Mouse (Mus musculus) embryonic stem cell, embryonic (primary cell): Measurements from ENCODE around the gene Taok1.

ENCODE experiments used
- CTCF ChIA-PET, 4 experiments: fragments of 300-600 bp in 2 of 4; fragments of 350-600 bp in 2 of 4; sonication (Branson Sonifier 250); formaldehyde crosslinking; loops; one replicate each; lab custom pipeline; 2022; ENCODE audit warnings: inconsistent platforms in 2 of 4; lab: Charles Lee
- POLR2A ChIA-PET, 4 experiments: fragments of 300-600 bp in 2 of 4; fragments of 350-600 bp in 2 of 4; sonication (Branson Sonifier 250); formaldehyde crosslinking; loops; one replicate each; lab custom pipeline; 2022; ENCODE audit warnings: antibody characterized with exemption in 4 of 4, inconsistent platforms in 1 of 4; lab: Charles Lee

Gene Taok1

DNA sequence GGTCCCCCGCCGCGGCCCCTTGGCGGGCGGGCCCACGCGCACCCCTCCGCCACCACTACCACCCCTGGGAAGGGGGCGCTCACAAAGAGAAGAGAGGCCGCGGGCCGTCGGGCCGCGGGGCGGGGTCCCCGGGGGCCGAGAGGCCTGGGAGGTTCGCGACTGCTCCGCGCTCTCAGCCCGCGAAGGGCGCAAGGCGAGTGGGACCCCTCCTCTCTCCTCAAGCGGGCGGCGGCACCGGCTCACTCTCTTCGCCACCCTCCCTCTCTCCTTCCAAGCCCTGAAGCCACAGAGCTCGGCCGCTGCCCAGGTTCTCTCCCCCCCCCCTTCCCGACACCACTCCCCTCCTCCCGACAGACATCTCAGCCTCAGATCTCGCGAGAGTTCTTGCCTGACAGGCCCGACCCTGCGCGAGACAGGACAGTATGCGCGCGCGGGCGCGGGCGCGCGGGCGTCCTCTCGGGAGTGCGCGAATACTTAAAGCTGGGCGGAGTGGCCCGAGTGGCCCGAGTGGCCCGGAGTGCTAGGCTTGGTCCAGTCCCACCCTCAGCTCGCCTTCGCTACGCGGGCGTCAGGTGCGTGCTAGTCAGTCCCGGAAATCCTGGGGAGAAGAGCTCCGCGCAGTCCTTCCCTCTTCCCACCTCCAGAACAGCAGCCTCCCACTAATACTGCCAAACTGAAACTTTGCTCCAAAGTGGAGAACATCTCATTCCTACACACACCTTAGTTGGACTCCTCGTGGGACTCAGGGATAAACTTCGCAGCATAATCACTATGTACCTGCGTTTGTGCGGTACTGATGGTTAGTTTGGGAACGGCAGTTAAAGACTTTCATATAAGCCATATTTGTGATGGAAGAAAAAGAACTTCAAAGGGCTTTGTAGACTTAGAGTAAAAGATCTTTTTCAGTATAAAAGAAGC, at the start of gene Taok1:
Gene Taok1, minus strand, starts transcription at position 278 of the 918 bp plus-strand sequence.
- ChIA-PET POLR2A (interaction anchor here (0.5 to 3.5 kb wide), 92 partner anchors 8 to 640 kb away, joined by 3 to 31 read pairs (median 4); partner anchors contain the start of genes Abhd15 (in 2 of the 4), Ankrd13b (in 2 of the 4), Git1 (in 1 of the 4) and Gm10392 (in 1 of the 4)), CTCF (interaction anchor here (0.5 to 1.6 kb wide), 10 partner anchors 13 to 475 kb away, joined by 3 to 5 read pairs (median 3); partner anchors contain the start of gene Trp53i13 (in 1 of the 4))

DNA sequence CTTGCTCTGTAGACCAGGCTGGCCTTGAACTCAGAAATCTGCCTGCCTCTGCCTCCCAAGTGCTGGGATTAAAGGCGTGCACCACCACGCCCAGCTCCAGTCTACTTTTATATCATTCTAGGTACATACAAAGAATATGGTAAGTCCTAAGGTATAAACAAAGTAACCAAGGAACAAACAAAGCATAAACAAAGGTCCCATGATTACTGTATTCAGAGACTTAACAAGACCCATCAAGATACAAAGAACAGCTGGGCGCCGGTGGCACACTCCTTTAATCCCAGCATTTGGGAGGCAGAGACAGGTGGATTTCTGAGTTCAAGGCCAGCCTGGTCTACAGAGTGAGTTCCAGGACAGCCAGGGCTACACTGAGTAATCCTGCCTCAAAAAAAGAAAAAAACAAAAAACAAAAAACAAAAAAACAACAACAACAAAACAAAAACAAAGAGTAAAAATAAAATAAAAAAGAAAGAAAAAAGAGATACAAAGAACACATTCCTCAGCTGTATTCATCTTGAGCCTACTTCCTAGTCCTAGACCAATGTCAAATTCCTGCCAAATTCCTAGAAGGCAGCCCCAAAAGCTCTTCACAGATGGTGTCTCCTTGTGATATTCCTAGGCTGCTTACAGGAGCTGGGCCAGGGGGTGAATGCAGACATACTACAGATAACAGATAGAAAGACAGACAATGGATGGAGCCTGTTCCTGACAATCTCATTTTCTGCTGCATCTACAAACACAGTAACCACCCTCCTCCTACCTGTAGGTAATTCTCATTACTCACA, 46.0 kb upstream of the Taok1 start:
- POLR2A ChIA-PET: interaction anchor here (0.7 to 5.7 kb wide), 27 partner anchors 10 to 890 kb away, joined by 3 to 36 read pairs (median 5); partner anchors contain the start of genes Nufip2 (in 3 of the 4), Pipox (in 1 of the 4) and Taok1 (in 1 of the 4)
- CTCF ChIA-PET: interaction anchor here (0.6 to 1.5 kb wide), 9 partner anchors 10 to 34 kb away, joined by 3 to 9 read pairs (median 4); no protein-coding TSS in a partner anchor

DNA sequence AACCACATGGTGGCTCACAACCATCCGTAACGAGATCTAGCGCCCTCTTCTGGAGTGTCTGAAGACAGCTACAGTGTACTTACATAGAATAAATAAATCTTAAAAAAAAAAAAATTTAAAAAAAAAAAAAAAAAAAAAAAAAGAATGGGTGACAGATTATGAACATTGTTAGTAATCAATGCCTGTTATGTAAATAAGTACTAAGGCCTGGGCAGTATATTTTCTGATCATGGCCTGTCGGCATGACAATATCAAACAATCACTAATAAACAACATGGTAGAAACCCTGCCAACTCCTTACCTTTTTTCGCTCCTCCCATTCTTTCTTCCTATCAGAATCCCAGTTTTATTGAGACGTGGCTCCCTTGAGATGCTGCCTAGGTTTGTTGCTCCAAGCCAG, 44.9 kb upstream of the Taok1 start:
- ChIA-PET POLR2A (interaction anchor here (0.6 to 5.7 kb wide), 10 partner anchors 9 to 332 kb away, joined by 3 to 36 read pairs (median 4); partner anchors contain the start of gene Nufip2 (in 2 of the 4)), CTCF (interaction anchor here (0.6 to 0.7 kb wide), 8 partner anchors 11 to 506 kb away, joined by 3 to 7 read pairs (median 4); no protein-coding TSS in a partner anchor)

DNA sequence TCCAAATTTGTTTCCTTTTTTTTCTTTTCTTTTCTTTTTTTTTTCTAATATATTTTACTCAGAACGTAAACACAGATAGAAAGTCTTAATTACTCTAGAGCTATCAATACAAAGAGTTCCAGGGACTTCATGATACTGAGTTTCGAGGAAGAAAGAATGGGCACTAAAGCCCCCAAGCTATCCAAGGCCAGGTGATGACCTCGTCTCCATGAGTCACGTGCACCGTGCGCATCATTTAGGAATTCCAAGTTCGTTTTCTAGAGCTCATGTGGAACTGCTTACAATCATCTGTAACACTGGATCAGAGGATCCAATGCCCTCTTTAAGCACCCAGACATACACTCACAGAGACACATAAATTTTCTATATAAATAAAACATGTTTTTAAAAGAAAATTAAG, 41.3 kb upstream of the Taok1 start:
- POLR2A ChIA-PET: interaction anchor here in 2 of 4 experiments (0.8 to 1.4 kb wide), 6 partner anchors 14 to 245 kb away, joined by 3 to 5 read pairs (median 4); partner anchors contain the start of gene Pipox (in 1 of the 2)
- CTCF ChIA-PET: interaction anchor here in 1 of 4 experiments (0.6 to 1.1 kb wide), 2 partner anchors 15 to 25 kb away, joined by 3 to 5 read pairs; no protein-coding TSS in a partner anchor

DNA sequence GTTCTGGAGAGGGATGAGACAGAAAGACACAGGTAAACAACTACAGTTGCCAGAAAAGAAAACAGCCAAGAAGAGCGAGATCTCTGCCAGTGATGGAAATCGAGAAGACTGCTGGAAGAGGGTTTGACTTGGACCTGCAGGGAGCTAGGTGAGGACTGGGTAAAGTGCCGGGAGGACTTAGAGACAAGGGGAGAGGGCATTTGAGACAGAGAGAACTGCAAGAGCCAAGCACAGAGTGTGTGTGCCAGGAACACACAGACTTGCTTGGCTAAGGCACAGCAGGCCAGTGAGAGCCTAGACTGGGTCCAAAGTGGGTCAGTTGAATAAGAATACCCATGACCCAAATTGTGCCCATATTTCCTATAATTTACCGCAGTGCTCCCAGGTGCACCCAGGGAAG, 37.9 kb upstream of the Taok1 start:
- ChIA-PET POLR2A (interaction anchor here in 1 of 4 experiments (0.8 to 1.5 kb wide), 3 partner anchors 20 to 126 kb away, joined by 3 to 4 read pairs (median 3); no protein-coding TSS in a partner anchor), CTCF (no interaction called here)

DNA sequence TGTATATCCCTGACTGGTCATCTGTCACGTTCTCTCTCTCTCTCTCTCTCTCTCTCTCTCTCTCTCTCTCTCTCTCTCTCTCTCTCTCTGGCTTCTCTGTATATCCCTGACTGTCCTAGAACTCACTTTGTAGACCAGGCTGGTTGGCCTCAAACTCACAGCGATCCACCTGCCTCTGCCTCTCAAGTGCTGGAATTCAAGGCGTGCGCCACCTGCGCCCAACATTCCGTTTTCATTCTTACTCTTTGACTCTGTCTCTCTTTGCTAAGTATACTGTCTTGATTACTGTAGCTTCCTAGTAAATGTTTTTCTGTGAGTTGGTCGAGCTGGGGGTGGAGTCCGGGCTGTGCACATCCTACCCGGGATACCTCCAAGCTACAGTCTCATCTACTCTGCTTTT, 33.8 kb upstream of the Taok1 start:
- POLR2A ChIA-PET: interaction anchor here in 3 of 4 experiments (0.7 to 1.9 kb wide), 7 partner anchors 10 to 33 kb away, joined by 3 to 5 read pairs (median 3); partner anchors contain the start of gene Taok1 (in 1 of the 3)
- CTCF ChIA-PET: interaction anchor here in 3 of 4 experiments (0.6 to 1.1 kb wide), 7 partner anchors 9 to 174 kb away, joined by 3 to 4 read pairs (median 4); no protein-coding TSS in a partner anchor

DNA sequence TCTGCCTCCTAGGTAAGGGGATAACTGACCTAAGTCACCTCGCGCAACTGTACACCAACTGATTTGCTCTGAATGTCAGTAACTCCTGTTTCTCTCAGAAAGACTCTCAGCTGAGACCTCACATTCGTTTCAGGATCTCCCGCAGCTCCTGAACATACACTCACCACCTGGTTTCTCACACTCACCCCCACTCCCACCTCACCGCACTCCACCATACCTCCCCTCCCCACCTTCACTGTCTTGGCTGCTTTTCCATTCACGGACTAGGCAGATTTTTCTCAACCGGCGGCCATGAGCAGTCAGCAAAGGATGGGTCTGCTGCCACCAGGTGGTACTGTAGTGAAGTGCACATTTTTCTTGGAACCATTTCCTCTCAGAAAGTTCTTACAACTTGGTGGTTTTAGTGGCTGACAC, 22.6 kb upstream of the Taok1 start:
- CTCF ChIA-PET: interaction anchor here (0.6 to 1.8 kb wide), 27 partner anchors 8 to 1051 kb away, joined by 3 to 9 read pairs (median 4); partner anchors contain the start of genes Ankrd13b (in 1 of the 4) and Git1 (in 1 of the 4)
- POLR2A ChIA-PET: interaction anchor here in 2 of 4 experiments (0.6 to 1.8 kb wide), 8 partner anchors 54 to 178 kb away, joined by 3 to 4 read pairs (median 3); partner anchors contain the start of gene Nufip2 (in 1 of the 2)

DNA sequence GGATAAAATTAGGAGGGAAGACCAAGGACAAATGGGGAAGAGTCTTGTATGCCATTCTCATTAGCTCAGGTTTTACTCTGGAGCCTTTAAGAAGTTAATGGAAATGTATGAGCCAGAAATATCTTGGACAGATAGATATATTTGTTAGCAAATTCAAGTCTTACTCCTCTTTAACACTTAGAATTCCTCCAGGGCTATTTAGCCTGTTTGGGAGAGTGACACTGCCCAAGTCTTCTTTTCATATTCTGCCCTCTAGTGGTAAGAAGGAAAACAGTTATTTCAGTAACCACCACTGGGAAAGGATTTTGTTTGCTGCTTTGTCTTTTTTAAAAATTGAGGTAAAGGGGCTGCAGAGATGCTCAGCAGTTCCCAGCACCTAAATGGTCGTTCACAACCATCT, 21.9 kb upstream of the Taok1 start:
- ChIA-PET POLR2A (interaction anchor here in 3 of 4 experiments (0.6 to 2.8 kb wide), 21 partner anchors 14 to 1868 kb away, joined by 3 to 10 read pairs (median 4); partner anchors contain the start of gene Taok1 (in 2 of the 3)), CTCF (interaction anchor here (0.6 to 1.8 kb wide), 40 partner anchors 8 to 497 kb away, joined by 3 to 9 read pairs (median 4); partner anchors contain the start of genes Ankrd13b (in 1 of the 4), Git1 (in 1 of the 4) and Taok1 (in 1 of the 4))

DNA sequence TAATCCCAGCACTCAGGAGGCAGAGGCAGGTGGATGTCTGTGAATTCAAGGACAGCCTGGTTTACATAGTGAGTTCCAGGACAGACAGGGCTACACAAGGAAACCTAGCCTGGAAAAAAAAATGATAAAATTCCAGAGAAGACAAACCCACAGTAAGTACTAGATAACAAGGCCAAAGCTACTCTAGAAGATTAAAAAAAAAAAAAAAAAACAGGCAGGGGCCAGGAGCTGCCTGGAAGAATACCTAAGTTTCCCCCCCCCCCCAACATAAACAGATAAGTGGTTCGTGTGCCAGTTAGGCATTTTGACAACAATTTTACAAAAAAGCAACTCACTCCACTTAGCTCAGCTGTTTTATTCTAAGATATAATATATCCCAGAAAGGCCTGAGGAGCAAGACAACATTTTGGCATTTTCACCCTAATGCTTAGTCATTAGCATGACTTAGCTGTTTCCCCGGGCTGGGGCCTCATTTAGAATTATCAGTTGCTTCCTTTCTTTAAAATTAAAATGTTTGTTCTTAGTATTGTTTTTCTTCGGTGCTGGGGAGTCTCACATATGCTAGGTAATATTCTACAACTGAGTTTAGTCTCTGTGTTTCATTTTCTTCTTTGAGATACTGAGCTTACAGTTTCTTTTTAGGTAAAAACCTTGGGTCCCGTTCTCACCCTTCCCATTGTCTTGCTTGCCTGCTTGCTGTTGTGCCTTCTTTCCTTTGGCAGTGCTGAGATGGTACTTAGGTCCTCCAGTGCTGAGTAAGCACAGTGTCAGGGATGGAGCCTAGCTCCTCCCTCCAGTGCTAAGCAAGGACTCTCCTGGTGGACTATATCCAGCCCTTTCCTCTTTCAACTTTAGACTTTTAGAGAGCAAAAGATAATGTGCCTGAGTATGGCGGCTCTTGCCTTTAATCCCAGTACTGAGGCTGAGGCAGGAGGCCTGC, 19.3 kb upstream of the Taok1 start:
- ChIA-PET POLR2A (interaction anchor here in 3 of 4 experiments (0.6 to 3.6 kb wide), 13 partner anchors 11 to 155 kb away, joined by 3 to 31 read pairs (median 6); partner anchors contain the start of genes Taok1 (in 2 of the 3) and Nufip2 (in 1 of the 3)), CTCF (interaction anchor here in 3 of 4 experiments (0.6 to 1.4 kb wide), 5 partner anchors 119 to 267 kb away, joined by 3 read pairs; partner anchors contain the start of gene Pipox (in 1 of the 3))

DNA sequence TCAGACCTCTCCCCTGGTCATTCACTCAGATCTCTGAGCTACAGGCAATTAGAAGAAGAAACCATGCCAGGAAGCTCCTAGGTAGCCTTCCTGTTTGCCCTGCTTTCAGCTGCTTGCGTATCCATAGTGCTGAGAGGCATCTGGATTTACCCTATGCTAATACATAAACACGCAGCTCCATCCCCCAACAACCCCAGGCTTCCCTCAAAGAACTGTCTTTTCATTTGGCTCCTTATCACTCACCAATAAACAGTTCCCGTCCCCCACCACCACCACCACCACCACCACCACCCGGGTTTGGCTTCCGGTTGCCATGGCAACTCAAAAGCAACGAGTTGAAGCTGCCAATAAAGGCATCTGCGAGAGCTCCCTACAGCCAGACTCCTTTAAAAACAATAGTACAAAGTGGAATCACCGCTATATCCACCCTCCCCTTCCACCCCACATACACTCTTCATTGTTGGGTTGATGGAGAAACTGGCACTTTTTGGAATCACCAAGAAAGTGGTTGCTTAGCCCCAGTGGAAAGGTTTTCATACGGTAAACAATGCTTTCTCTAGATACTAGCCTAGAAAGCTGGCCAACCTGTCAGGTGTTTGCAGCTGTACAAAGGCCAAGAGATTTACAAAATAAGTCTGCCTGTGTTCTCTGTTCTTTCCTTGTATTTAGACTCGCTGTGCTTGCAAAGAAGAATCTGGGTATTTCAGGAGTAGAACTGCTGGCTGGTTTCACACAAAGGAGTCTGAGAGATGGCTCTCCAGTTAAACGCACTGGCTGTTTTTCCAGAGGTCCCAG, 17.6 kb upstream of the Taok1 start:
- POLR2A ChIA-PET: interaction anchor here (0.5 to 3.6 kb wide), 45 partner anchors 9 to 1160 kb away, joined by 3 to 31 read pairs (median 4); partner anchors contain the start of genes Taok1 (in 4 of the 4), Gm10392 (in 2 of the 4), Nufip2 (in 2 of the 4) and Git1 (in 1 of the 4)
- CTCF ChIA-PET: interaction anchor here (0.6 to 2.0 kb wide), 19 partner anchors 15 to 979 kb away, joined by 3 to 15 read pairs (median 4); partner anchors contain the start of genes Git1 (in 1 of the 4), Gosr1 (in 1 of the 4) and Taok1 (in 1 of the 4)

DNA sequence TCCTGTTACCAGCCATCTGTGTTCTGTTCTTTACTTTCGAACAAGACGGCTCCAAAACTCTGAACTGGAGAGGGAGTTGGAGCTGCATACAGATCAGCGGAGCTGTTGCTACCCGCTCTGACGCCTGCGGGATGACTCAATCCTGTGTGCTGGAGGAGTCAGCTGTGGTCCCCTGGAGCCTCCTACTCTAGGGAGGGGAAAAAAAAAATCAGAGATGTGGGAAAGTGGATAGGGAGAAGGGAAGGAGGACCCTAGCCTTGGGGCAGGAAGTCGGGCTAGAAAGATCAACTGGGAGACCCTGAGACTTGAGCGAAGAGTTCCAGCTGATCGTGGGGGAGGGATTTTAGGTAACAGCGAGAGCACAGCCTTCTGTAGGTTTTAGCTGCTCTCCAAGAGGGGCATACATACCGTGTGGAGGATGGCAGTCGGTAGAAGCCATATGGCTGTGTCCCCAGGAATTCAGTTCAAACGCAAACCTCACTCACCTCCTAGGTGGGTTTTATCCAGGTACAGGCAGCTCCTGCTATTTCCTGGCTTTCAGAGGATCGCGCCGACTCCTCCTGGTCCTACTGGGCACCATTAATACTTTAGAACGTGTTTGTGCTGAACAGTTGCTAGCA, 16.9 kb upstream of the Taok1 start:
- POLR2A ChIA-PET: interaction anchor here (0.6 to 3.6 kb wide), 41 partner anchors 8 to 1159 kb away, joined by 3 to 31 read pairs (median 4); partner anchors contain the start of genes Taok1 (in 4 of the 4), Gm10392 (in 2 of the 4), Git1 (in 1 of the 4) and Nufip2 (in 1 of the 4)
- CTCF ChIA-PET: interaction anchor here in 2 of 4 experiments (0.6 to 2.0 kb wide), 13 partner anchors 17 to 861 kb away, joined by 3 to 9 read pairs (median 3); partner anchors contain the start of genes Git1 (in 1 of the 2), Gosr1 (in 1 of the 2) and Taok1 (in 1 of the 2)

DNA sequence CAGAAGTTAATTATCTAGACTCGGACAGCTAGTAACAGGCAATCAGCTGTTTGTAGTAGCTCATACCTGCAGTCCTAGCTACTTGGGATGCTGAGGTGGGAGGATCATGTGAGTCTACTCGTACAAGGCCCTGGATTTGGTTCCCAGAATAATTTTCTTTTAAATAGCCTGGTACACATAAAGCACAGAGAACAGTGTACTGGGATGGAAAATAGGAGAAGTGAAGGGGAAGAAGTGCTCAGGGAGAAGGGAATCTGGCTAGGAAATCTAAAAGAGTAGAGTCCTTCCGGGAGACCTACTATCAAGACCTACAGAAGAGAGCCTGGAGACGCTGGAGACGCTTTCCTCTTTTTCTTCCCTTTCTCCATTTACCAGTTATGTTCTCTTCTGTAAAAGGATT, 16.4 kb upstream of the Taok1 start:
- POLR2A ChIA-PET: interaction anchor here (0.7 to 3.6 kb wide), 25 partner anchors 8 to 543 kb away, joined by 3 to 31 read pairs (median 4); partner anchors contain the start of genes Taok1 (in 4 of the 4), Git1 (in 1 of the 4) and Gm10392 (in 1 of the 4)
- CTCF ChIA-PET: interaction anchor here in 3 of 4 experiments (0.5 to 2.0 kb wide), 6 partner anchors 20 to 860 kb away, joined by 3 to 9 read pairs (median 4); partner anchors contain the start of gene Gosr1 (in 1 of the 3)

DNA sequence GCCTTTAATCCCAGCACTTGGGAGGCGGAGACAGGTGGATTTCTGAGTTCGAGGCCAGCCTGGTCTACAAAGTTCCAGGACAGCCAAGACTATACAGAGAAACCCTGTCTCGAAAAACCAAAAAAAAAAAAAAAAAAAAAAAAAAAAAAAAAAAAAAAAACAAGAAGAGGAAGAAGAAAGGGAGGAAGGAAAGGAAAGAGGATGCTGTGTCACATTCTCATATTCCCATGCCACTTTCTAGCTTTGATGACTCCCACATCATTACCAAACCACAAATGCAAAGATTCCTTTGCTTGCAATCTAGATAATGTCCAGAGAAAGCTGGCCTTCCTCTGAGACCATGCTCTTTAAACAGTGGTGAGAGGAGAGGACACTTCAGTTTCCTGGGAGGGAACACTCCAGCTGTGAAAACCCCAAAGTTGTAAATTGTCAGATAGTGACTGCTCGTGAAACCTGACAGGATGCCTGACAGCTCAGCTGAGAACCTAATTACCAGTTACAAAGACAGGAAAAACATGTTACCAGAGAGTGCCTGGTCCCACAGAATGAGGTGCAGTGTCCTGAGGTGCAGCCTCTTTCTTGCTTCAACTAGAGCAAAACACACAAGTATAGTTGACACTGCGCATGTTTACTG, 14.4 kb upstream of the Taok1 start:
- CTCF ChIA-PET: interaction anchor here in 1 of 4 experiments (1.2 kb wide), 2 partner anchors 8 to 10 kb away, joined by 4 to 5 read pairs; no protein-coding TSS in a partner anchor
- POLR2A ChIA-PET: interaction anchor here in 3 of 4 experiments (0.6 to 1.6 kb wide), 6 partner anchors 14 to 88 kb away, joined by 3 to 7 read pairs (median 3); partner anchors contain the start of gene Taok1 (in 2 of the 3)
